Mouse (Mus musculus): ENCODE results near the gene Mrtfb. TPM values are rescaled to one million over a fixed set of nuclear protein-coding genes. Genes with fewer than 3 reads are reported as not detected.

The Mrtfb gene
- 0.96 and 1.3 TPM in 2 replicates for total RNA-seq (2015; ENCODE audit: low replicate concordance)
- 1.1 and 1.2 TPM in 2 replicates for total RNA-seq (2017; ENCODE audit: low replicate concordance)

DNA sequence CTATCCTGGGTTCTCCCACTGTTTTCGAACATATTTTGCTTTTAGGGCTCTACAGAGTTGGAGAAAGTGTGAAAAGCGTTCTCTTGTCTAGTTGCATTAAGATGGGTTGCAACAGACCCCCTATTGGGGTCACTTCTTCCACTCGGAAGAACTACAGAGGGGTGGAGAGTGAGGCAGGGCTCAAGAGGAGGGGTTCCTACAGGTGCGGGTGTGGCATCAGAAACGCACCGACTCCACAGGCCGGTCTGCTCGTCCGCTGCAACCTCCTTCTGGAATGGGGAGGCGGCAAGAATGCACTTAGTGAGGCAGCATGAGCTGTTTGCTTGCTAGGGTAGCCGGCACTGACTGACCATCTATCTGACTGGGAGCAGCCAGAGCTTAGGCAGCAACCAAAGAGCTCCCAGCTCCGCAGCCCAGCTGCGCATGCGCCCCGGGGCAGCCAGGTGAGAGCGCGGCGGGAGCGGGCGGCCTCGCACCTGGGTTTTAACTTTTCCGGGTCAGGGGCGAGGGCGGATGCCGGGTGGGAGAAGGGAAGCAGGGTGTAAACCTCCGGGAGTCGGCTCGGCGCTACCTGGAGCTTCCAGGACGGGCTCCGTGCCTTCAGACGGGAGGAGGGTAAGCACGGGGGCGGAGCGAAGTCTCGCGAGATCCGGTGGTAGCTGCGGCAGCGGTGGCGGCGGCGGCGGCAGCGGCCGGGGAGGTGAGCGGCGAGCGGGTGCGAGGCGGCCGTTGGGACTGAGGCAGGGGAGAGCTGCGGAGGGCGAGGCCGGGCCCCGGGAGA lies at the start of gene Mrtfb:
TSS of gene Mrtfb (plus strand) at position 627 of the 781 bp plus-strand sequence.
- ATAC-seq (replicated peaks; ENCODE audit: low FRiP score, poor library complexity, severe bottlenecking) = peak; percentile 92

DNA sequence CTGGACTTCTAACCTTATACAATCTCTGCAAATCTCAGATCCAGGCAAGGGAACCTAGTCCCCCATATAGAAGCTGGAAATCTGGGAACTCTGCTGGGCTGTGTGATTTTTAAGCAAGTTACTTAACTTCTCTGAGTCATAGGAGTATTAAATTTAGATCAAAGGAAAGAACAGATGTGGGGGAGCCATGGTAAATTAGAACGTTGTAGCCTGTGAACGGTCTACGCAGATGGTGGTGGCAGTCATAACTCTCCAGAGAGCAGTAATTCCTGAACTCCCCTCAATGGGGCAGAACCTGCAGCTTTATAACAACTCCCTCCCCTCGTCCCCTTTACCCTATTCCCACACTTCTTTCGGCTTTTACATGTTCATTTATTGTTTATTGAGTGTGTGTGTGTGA lies 48.6 kb upstream of the Mrtfb start:
- no peak for ATAC-seq (replicated peaks; ENCODE audit: low FRiP score, poor library complexity, severe bottlenecking)

GRCm38 (mm10) chr16:13208087-13208486 lies 48.2 kb upstream of the Mrtfb start:
- ATAC-seq (replicated peaks; ENCODE audit: low FRiP score, poor library complexity, severe bottlenecking) = no peak

DNA sequence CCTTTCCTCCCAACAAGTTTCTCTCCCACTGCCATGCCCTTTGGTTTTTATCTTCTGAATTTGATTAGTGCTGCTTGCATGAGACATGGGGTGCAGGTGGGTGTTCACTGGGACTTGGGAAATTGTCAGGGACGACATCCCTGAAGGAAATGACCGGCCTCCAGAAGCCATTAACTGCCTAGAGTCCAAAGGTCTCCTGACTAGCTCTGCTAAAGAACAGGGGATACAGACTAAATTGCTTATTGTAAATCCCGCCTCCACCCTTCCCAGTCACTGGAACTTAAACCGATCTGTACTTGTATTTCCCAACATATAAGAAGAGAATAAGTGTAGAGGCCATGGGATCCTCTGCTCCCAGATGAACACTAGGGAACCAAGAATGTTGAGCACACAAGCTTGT lies 43.5 kb upstream of the Mrtfb start:
- no peak for ATAC-seq (replicated peaks; ENCODE audit: low FRiP score, poor library complexity, severe bottlenecking)

DNA sequence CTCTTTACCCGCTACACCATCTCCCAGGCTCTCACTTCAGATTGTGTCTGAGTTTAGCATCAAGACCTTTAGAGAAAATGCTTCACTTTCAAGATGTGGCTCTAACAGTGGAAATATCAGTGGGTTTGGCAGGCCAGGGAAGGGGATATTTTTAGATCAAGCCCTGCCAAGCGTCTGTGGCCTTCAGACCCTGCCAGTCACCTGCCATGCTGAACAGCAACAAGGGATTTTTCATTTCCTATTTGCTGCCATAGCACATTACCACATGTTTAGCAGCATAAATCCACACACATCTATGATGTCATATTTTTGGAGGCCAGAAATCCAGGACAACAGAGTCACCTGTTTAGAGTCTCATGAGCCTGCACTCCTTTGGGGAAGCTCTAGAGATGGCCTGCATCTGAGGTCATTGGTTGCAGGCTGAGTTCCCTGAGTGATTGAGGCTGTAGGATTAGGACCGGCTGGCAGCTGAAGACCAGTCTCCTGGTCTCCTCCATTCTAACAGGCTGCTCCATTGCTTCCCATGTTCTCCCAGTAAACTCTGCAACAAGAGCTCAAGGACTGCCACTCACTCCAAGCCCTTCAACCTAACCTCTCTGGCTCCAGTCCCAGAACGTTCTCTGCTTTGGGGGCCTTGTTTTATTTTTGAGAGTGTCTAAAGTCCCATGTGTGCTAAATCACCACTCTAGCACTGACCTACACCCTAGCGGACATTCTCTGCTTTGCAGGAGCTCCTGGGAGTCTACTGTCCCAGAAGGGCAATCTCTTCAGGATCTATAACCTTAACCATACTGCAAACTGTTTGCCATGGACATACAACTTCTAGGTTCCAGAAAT lies 39.9 kb upstream of the Mrtfb start:
- no peak for ATAC-seq (replicated peaks; ENCODE audit: low FRiP score, poor library complexity, severe bottlenecking)

- ATAC-seq (replicated peaks; ENCODE audit: low FRiP score, poor library complexity, severe bottlenecking) = no peak
Measured at GRCm38 (mm10) chr16:13217951-13218350, 38.3 kb upstream of the Mrtfb start.

DNA sequence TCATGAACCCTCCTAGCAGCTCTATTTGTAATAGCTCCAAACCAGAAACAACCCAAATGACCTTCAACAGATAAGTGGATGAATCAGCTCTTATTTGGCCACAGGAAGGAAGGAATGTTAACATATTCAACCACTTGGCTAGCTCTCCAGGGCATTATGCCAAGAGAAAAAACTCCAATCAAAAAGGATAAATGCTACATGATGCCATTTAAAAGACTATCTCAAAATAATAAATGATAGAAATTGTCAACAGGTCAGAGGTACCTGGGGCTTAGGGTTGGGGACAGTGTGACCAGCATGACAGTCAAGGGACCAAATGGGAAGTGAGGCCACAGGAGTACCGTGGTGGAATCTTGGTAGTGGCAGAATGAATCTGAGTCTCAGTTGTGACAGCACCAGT lies 34.8 kb upstream of the Mrtfb start:
- ATAC-seq (replicated peaks; ENCODE audit: low FRiP score, poor library complexity, severe bottlenecking) = no peak

DNA sequence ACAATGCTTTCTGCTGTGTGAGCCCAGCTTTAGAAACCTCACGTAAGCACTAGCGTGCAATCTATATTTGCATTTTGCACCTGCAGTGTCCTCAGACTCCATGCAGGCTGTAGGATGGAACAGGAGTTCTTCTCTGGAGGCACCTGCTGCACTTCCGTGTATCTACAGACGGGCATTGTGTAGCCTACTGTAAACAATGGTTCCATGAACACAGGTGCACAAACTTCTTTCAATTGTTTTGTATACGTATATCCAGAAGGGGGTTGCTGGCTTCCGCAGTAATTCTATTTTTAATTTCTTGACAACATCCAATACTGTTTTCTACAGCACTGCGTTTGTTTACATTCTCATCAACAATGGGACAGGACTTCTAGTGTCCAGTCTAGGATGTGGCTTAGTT lies 24.2 kb upstream of the Mrtfb start:
- ATAC-seq (replicated peaks; ENCODE audit: low FRiP score, poor library complexity, severe bottlenecking) = no peak

DNA sequence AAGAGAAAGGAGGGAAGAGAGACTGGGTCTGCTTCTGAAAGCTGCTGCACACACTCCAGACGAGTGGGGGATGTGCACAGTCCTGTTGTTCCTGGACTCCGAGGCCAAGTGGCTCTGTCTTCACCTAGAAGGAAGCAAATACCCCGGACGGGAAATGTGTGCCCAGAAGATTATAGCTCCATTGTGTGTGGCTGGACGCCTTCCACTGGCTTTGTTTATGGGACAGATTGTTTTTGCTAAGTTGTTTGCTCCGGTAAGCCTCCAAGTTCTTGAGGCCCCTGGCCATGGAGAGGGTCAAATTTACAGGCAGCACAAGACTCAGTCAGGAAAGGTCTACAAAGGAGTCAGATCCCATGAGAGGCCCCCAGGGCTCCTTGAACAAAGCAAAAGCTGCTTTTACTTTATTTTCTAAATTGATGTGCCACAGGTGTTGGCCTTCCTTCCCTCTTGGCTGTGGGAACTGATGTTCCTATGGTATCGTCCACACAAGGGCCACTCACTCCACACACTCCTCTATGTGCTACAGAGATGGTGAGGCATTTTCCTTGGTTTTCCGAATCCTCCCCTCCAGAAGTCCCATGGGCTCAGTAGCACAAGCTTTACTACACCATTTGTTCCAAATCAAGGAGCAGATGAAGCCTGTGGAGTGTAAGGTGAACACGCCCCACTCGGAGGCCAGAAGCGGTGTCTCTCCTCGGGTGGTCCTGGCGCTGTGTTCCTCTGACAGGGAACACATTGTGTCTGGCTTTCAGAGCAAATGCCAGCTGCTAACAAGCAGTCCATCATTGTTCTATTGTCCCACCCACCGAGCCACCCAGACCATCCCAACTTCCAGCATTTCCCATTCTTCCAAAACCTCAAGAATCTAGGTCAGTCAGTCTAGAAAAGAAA lies 23.1 kb upstream of the Mrtfb start:
- ATAC-seq (replicated peaks; ENCODE audit: low FRiP score, poor library complexity, severe bottlenecking) = no peak

GRCm38 (mm10) chr16:13239039-13239438 lies 17.2 kb upstream of the Mrtfb start:
- no peak for ATAC-seq (replicated peaks; ENCODE audit: low FRiP score, poor library complexity, severe bottlenecking)

DNA sequence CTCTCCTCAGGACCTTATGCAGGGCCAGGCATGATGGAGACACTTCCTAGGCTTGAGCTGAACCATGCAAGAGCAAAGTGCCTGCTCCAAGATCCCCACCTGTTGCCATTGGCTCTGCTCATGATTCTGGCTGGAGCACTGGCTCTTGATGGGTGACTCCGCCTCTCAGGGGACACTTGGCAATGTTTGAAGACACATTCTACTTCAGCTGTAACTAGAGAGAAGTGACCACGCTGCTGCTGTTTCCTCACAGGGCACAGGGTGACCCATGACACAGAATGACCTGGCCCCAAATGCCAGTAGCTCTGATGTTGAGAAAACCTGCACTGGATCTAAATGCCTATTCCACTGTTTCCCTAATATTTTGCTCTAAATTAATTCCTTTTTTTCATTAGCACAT lies 16.7 kb upstream of the Mrtfb start:
- no peak for ATAC-seq (replicated peaks; ENCODE audit: low FRiP score, poor library complexity, severe bottlenecking)

DNA sequence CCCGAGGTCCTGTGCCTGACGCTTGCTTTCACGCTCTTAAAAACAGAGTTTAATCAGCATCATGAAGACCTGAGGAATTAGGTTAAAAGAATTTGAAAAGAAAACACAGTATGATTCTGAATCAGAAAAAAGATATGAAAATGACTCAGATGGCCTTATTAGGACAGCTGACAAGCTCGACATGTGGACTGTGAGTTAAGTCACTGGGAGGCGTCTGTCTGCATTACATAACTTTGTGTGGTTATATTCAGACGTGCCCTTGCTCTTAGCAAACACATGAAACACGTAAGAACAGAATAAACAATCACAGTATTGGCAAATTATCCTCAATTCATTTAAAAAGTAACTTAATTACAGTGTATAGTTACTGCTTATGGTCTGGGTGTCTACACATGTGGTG lies 16.0 kb upstream of the Mrtfb start:
- no peak for ATAC-seq (replicated peaks; ENCODE audit: low FRiP score, poor library complexity, severe bottlenecking)

- no peak for ATAC-seq (replicated peaks; ENCODE audit: low FRiP score, poor library complexity, severe bottlenecking)
Measured at GRCm38 (mm10) chr16:13245658-13246057, 10.6 kb upstream of the Mrtfb start.

DNA sequence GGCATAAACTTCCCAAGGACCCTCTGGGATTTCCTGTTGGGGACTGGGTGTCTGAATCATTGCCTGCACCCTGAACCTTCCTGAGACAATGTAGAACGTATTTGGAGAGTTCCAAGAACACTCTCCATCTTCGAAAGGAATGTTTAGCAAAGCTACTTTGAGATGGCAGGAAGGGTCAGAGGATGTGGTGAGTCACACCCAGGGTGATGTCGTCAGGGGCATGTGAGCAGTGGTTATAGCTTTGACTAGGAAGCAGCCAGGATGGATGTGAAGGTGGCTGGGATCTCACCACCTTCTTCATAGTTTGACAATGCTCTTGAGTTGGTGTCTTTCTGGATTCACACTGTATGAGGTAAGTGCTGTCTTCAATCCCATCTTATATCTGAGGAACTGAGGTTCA lies 9.4 kb upstream of the Mrtfb start:
- ATAC-seq (replicated peaks; ENCODE audit: low FRiP score, poor library complexity, severe bottlenecking) = no peak

- ATAC-seq (replicated peaks; ENCODE audit: low FRiP score, poor library complexity, severe bottlenecking) = no peak
Measured at GRCm38 (mm10) chr16:13250061-13250460, 6.2 kb upstream of the Mrtfb start.

DNA sequence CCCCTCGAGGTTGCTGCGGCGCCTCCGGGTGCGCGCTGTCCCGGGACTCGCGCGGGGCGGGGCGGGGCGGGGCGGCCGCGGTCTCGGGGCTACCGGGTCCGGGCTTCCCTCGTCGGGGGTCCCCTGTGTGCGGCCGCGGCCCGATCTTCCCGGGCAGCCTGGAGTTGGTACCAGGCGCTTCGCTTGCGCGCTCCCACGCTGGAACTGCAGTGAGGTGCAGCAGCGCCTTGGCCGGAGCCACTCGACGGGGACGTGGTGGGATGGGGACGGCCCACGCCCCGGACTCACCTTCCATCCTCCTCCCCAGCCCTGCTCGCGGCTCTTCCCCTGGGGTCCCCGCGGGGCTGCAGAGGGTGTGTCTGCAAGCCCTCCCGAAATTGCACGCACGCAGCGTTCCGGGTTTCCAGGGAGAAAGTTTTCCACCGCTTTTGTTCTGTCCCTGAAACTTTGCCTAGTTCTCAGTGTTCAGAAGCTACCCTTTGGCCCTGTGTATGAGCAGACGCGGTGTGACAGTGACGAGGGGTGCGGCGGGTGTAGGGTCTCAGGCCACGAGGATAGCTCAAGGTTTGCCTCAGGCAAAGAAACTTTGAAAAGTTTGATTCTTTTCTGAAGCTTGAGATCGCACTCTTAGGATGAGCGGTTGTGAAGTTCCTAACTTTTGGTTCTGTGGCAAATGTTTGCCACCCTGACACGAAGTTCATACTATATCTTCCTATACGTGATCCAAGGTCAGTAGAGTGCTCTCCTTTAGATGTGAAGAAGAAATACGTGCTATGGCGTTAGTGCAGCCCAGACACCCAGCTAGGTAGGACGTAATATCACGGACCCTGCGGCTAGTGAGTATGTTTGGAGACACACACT lies 616 bp downstream of the Mrtfb start:
- ATAC-seq (replicated peaks; ENCODE audit: low FRiP score, poor library complexity, severe bottlenecking) = no peak

DNA sequence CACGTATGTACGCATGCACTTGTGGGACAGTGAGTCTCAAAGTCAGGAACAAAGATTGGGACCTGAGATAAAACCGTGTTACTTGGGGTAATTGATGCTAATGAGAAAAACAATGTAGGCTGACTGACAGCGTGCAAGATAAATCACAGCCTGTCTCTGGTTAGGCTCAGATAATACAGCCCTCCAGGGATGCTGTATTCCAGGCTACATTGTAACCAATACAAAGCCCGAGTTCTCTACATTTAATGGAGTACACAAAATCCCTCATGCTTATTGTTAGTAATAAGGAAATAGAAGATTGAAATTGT lies 1.2 kb downstream of the Mrtfb start:
- ATAC-seq (replicated peaks; ENCODE audit: low FRiP score, poor library complexity, severe bottlenecking) = no peak

- ATAC-seq (replicated peaks; ENCODE audit: low FRiP score, poor library complexity, severe bottlenecking) = no peak
Measured at GRCm38 (mm10) chr16:13259026-13259425, 2.7 kb downstream of the Mrtfb start.

DNA sequence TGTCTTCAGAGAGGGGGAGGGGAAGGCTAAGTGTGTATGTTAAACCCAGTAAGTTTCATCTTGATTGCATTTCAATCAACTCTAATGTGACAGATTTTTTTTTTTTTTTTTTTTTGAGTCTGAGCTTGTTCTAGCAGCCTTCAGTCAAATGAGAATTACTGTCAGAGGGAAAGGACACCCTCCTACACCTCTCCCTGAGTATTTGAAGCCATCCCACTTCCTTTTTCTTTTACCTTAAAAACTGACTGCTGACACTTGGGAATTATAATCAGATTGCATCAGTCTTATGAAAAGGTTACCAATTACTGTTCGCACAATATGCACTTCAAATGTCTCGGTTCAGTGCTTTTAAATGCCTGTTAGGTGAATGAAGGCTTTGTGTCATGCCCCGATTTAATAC lies 10.0 kb downstream of the Mrtfb start:
- no peak for ATAC-seq (replicated peaks; ENCODE audit: low FRiP score, poor library complexity, severe bottlenecking)
